Mouse (Mus musculus) liver, embryonic 12.5 days (tissue): ENCODE measurements at regions not wholly inside any gene's neighbourhood (a gene's known extent, or its start where the extent isn't known, plus 50 kb on each side); places are given as distances from the start of the nearest gene placed in this dataset.

ENCODE experiments used
- ATAC-seq: fragments of 200-750 bp; cut with Nextera tagmentation; 2 replicates; pipeline ENCODE4 v1.8.0; 2017; ENCODE audit warnings: moderate number of reproducible peaks, mild to moderate bottlenecking, moderate library complexity
- H3K27ac ChIP-seq: fragments of 300-500 bp; sonication (generic); 2 replicates; pipeline ENCODE4 v1.5.1; 2016; ENCODE audit warnings: mild to moderate bottlenecking
- H3K27me3 ChIP-seq: fragments of 300-500 bp; sonication (generic); replicated peaks from 2 replicates; pipeline ENCODE4 v1.6.1; 2016; ENCODE audit warnings: mild to moderate bottlenecking, moderate library complexity
- H3K36me3 ChIP-seq: fragments of 300-500 bp; sonication (generic); 2 replicates; pipeline ENCODE4 v1.6.1; 2016; ENCODE audit warnings: mild to moderate bottlenecking, moderate library complexity
- H3K4me1 ChIP-seq: fragments of 300-500 bp; sonication (generic); 2 replicates; pipeline ENCODE4 v1.6.1; 2016
- H3K4me2 ChIP-seq: fragments of 300-500 bp; sonication (generic); 2 replicates; pipeline ENCODE4 v1.6.1; 2016; ENCODE audit warnings: mild to moderate bottlenecking, moderate library complexity
- H3K4me3 ChIP-seq: fragments of 300-500 bp; sonication (generic); 2 replicates; pipeline ENCODE4 v1.5.1; 2016; ENCODE audit warnings: mild to moderate bottlenecking, moderate library complexity
- H3K9ac ChIP-seq: fragments of 300-500 bp; sonication (generic); 2 replicates; pipeline ENCODE4 v1.6.1; 2016; ENCODE audit warnings: mild to moderate bottlenecking, moderate library complexity
- H3K9me3 ChIP-seq: fragments of 300-500 bp; sonication (generic); replicated peaks from 2 replicates; pipeline ENCODE4 v1.6.1; 2016; ENCODE audit warnings: mild to moderate bottlenecking, moderate library complexity
- WGBS: fragments of 180-500 bp; shearing (Covaris S2); methylation state at CpG from one replicate; pipeline ENCODE4 v1.1.7; 2016; ENCODE audit not compliant: insufficient replicate concordance; 5-methylcytosine and 5-hydroxymethylcytosine counted together

- H3K4me1 ChIP-seq: no peaks in the 10 kb centered on the region
- no peak overlapping the region for H3K4me2 ChIP-seq
- H3K27ac ChIP-seq: no peak overlapping the region
- no peaks in the 10 kb centered on the region for H3K36me3 ChIP-seq
- H3K9me3 ChIP-seq: no peaks in the 10 kb centered on the region
- no peaks in the 10 kb centered on the region for H3K27me3 ChIP-seq
- no peak for ATAC-seq
- no peak overlapping the region for H3K9ac ChIP-seq
- H3K4me3 ChIP-seq: no peak overlapping the region
- WGBS: 68% methylated on average over 4 of the region's 4 CpGs
Observed at GRCm38 (mm10) chr9:59094106-59094505, 57.9 kb upstream of the Neo1 start.

- 63% methylated on average over 3 of the region's 3 CpGs for WGBS
- Histone ChIP-seq H3K36me3 (no peaks in the 10 kb centered on the region), H3K4me1 (no peaks in the 10 kb centered on the region), H3K4me3 (no peak overlapping the region), H3K9me3 (no peaks in the 10 kb centered on the region), H3K4me2 (no peak overlapping the region), H3K27me3 (no peaks in the 10 kb centered on the region), H3K9ac (no peak overlapping the region), H3K27ac (no peak overlapping the region)
- ATAC-seq: no peak
Observed at GRCm38 (mm10) chr9:59091179-59091578, 54.9 kb upstream of the Neo1 start.

GRCm38 (mm10) chr9:59087704-59088103, 51.5 kb upstream of the Neo1 start:
- Histone ChIP-seq H3K4me3 (no peak overlapping the region), H3K36me3 (no peaks in the 10 kb centered on the region), H3K9ac (no peak overlapping the region), H3K4me1 (no peaks in the 10 kb centered on the region), H3K27ac (no peak overlapping the region), H3K27me3 (no peaks in the 10 kb centered on the region), H3K4me2 (no peak overlapping the region), H3K9me3 (no peaks in the 10 kb centered on the region)
- no peak for ATAC-seq
- WGBS: 67% methylated on average over 3 of the region's 3 CpGs

- Histone ChIP-seq H3K4me3 (no peak overlapping the region), H3K27ac (no peak overlapping the region), H3K4me2 (no peak overlapping the region), H3K27me3 (no peaks in the 10 kb centered on the region), H3K36me3 (no peaks in the 10 kb centered on the region), H3K9ac (no peak overlapping the region), H3K9me3 (no peaks in the 10 kb centered on the region), H3K4me1 (no peaks in the 10 kb centered on the region)
- 60% methylated on average over 9 of the region's 9 CpGs for whole genome bisulfite sequencing
- ATAC-seq: no peak
Observed at GRCm38 (mm10) chr9:59087112-59087511, 50.9 kb upstream of the Neo1 start.

GRCm38 (mm10) chr9:59086556-59087102, 50.4 kb upstream of the Neo1 start:
- H3K27ac ChIP-seq: no peak overlapping the region
- ATAC-seq: no peak
- no peaks in the 10 kb centered on the region for H3K4me1 ChIP-seq
- H3K36me3 ChIP-seq: no peaks in the 10 kb centered on the region
- H3K27me3 ChIP-seq: no peaks in the 10 kb centered on the region
- H3K4me2 ChIP-seq: no peak overlapping the region
- WGBS: 76% methylated on average over 10 of the region's 10 CpGs
- H3K9ac ChIP-seq: no peak overlapping the region
- no peaks in the 10 kb centered on the region for H3K9me3 ChIP-seq
- H3K4me3 ChIP-seq: no peak overlapping the region
